Mouse (Mus musculus) intestine, postnatal 0 days (tissue): ENCODE data around the gene Slc29a4. TPM values are rescaled to one million over a fixed set of nuclear protein-coding genes. Genes with fewer than 3 reads are reported as not detected.

ENCODE experiments used
- ATAC-seq: fragments of 200-750 bp; cut with Nextera tagmentation; 2 replicates; pipeline ENCODE4 v1.8.0; 2017; ENCODE audit warnings: mild to moderate bottlenecking, moderate TSS enrichment, moderate library complexity
- H3K27ac ChIP-seq: fragments of 300-500 bp; sonication (generic); 2 replicates; pipeline ENCODE4 v1.5.1; 2014; ENCODE audit warnings: mild to moderate bottlenecking, low read depth, low read length, moderate library complexity
- H3K27me3 ChIP-seq: fragments of 300-500 bp; sonication (generic); replicated peaks from 2 replicates; pipeline ENCODE4 v1.6.1; 2014; ENCODE audit warnings: low read length, mixed read lengths; ENCODE audit not compliant: control insufficient read depth, insufficient read depth
- H3K36me3 ChIP-seq: fragments of 300-500 bp; sonication (generic); 2 replicates; pipeline ENCODE4 v1.6.1; 2014; ENCODE audit warnings: mild to moderate bottlenecking, moderate library complexity; ENCODE audit not compliant: control insufficient read depth, insufficient read depth
- H3K4me1 ChIP-seq: fragments of 300-500 bp; sonication (generic); replicated peaks from 2 replicates; pipeline ENCODE4 v1.6.1; 2014; ENCODE audit warnings: antibody characterized with exemption, low read length, mixed read lengths; ENCODE audit not compliant: control insufficient read depth, insufficient read depth
- H3K4me2 ChIP-seq: fragments of 300-500 bp; sonication (generic); replicated peaks from 2 replicates; pipeline ENCODE4 v1.6.1; 2014; ENCODE audit warnings: low read depth, mild to moderate bottlenecking, moderate library complexity
- H3K4me3 ChIP-seq: fragments of 300-500 bp; sonication (generic); 2 replicates; pipeline ENCODE4 v1.5.1; 2014; ENCODE audit warnings: low read depth, low read length
- H3K9ac ChIP-seq: fragments of 300-500 bp; sonication (generic); 2 replicates; pipeline ENCODE4 v1.6.1; 2014; ENCODE audit warnings: mild to moderate bottlenecking, low read depth, low read length
- H3K9me3 ChIP-seq: fragments of 300-500 bp; sonication (generic); 2 replicates; pipeline ENCODE4 v1.6.1; 2016; ENCODE audit warnings: mixed run types; ENCODE audit not compliant: control insufficient read depth
- CTCF ChIP-seq: sonication (generic); IDR thresholded peaks from 2 replicates; pipeline ENCODE4 v1.5.1; 2016; ENCODE audit warnings: low read depth, mild to moderate bottlenecking, control low read depth, antibody characterized with exemption, moderate library complexity
- WGBS: fragments of 180-500 bp; shearing (Covaris S2); extraction: QIAGEN DNeasy Blood & Tissue Kit; methylation state at CpG from one replicate; pipeline ENCODE4 v1.1.7; 2014; 5-methylcytosine and 5-hydroxymethylcytosine counted together
- polyA plus RNA-seq: library from polyadenylated mRNA; unstranded; fragments of >200 nt; fragmentation: Nextera tagmentation; extraction: Ambion mirVana; gene quantifications from 2 replicates; pipeline ENCODE4 v1.2.1, GENCODE M21; 2015

The Slc29a4 gene
- polyA plus RNA-seq, 1 experiment from 2014 or later, result 3.5 TPM

DNA sequence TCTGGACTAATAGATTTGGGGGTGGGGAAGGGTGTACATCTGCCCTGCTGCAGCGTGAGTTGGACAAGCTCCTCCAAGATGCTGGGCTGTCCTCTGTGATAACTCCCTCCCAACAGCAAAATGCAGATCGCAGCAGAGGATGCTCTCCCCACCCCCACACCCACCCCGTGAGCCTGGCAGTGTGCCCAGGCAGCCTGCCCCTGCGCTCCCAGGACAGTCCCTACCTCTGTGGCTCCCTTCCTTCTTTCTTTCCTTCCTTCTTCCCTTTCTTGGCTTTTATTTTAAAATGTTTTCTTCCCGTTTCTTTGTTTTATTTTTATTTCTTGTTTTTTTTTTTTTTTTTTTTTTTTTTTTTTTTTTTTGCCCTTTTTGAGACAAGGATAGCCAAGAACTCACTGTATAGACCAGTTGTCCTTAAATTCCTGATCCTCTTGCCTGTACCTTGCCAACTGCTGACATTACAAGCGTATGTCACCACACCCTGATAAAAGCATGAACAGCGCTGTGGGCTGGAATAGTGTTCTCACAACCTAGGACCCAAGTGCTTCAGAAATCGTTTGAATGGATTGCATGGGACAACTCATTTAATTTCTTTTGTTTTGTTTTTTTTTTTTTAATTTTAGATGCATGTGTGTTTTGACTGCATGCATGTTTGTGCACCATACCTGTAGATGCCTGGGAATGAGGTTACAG is 1.6 kb downstream of the Slc29a4 start:
- Histone ChIP-seq H3K36me3 (no peaks in the 10 kb centered on the region), H3K4me3 (no peak overlapping the region), H3K9ac (no peak overlapping the region), H3K4me1 (no peaks in the 10 kb centered on the region), H3K9me3 (no peaks in the 10 kb centered on the region), H3K4me2 (no peak overlapping the region), H3K27me3 (no peaks in the 10 kb centered on the region), H3K27ac (no peak overlapping the region)
- WGBS, result 57% methylated on average over 8 of the region's 8 CpGs
- no peak for ATAC-seq
- TF ChIP-seq CTCF, result no peak

DNA sequence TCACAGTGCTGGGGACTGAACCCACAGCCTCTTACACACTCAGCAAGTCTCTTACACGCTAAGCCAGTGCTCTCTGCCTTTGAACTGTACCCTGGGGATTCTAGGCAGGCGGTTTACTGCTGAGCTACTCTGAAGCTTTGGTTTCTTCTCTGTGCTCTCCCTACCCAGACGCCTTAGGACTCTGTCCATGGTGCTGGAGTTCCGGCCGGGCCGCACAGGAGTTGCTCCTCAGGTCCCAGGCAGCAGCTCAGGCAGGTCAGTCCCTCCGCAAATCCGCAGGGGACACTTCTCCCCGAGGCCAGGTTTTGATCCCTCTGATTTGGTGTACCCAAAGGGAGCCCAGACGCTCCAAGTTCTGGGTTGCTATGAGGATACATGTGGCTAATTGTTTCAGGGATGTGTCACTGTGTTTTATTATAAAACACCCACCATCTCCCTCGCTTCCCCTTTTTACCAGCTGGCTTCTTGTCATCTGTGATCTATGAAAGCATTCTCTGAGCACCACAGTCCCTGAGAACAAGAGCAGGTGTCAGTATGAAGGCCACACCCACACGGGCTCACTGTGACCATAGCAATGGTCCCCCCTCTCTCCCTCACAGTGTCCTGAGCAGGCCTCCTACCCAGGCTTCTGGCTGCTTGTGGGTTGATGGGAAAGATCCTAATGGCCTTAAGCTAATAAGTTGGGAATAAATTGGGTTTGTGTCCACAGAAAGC is 2.5 kb downstream of the Slc29a4 start:
- ATAC-seq, result no peak
- no peak overlapping the region for H3K9ac ChIP-seq
- no peaks in the 10 kb centered on the region for H3K4me1 ChIP-seq
- no peaks in the 10 kb centered on the region for H3K9me3 ChIP-seq
- no peak overlapping the region for H3K27ac ChIP-seq
- TF ChIP-seq CTCF, result no peak
- H3K27me3 ChIP-seq, result no peaks in the 10 kb centered on the region
- no peaks in the 10 kb centered on the region for H3K36me3 ChIP-seq
- H3K4me3 ChIP-seq, result no peak overlapping the region
- no peak overlapping the region for H3K4me2 ChIP-seq
- 11% methylated on average over 12 of the region's 12 CpGs for WGBS

DNA sequence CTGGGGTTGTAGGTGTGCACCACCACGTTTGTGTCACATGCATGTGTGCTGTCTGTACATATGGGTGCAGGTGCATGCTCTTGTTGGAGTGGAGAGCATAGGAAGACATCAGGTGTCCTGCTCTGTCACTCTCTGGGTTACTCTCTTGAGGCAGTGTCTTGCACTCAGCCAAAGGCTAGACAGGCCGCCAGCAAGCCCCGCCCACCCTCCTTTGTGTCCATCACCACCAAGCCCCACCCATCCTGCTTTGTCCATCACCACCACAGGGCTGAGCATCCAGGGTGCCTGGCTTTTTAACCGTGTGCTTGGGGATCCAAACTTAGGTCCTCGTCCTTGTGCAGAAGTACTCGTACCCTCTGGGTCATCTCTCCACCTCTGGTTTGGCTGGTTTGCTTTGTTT is 3.9 kb downstream of the Slc29a4 start:
- no peaks in the 10 kb centered on the region for H3K9me3 ChIP-seq
- no peak for TF ChIP-seq CTCF
- no peak overlapping the region for H3K4me3 ChIP-seq
- no peaks in the 10 kb centered on the region for H3K4me1 ChIP-seq
- peaks cover 7% of the 10 kb centered on the region; the same call in 1 of the 2 replicates for H3K27me3 ChIP-seq
- no peak for ATAC-seq
- 43% methylated on average over 6 of the region's 6 CpGs for WGBS
- no peak overlapping the region for H3K27ac ChIP-seq
- H3K36me3 ChIP-seq, result no peaks in the 10 kb centered on the region
- H3K4me2 ChIP-seq, result no peak overlapping the region
- H3K9ac ChIP-seq, result no peak overlapping the region

DNA sequence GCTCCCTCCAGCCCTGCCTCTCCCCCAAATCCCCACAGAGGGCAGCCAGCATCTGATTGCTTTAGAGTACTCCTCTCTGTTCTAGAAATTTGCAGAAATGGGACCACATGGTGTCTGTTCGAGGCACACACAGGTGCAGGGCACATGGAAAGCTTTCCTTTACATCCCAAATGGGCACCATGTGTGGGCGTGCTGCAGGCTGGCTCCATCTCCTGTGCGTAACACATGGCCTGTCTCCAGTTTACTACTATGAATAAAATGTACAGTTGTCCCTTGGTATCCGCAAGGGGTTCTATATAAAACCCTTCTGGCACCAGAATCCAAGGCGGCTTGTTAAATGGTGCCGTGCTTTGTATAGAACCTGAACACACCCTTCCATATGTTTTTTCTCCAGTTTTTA is 4.6 kb downstream of the Slc29a4 start:
- Histone ChIP-seq H3K9me3 (no peaks in the 10 kb centered on the region), H3K4me2 (no peak overlapping the region), H3K27me3 (peaks cover 11% of the 10 kb centered on the region; the same call in 1 of the 2 replicates), H3K36me3 (no peaks in the 10 kb centered on the region), H3K4me1 (no peaks in the 10 kb centered on the region), H3K9ac (no peak overlapping the region), H3K27ac (no peak overlapping the region), H3K4me3 (no peak overlapping the region)
- 89% methylated on average over 6 of the region's 6 CpGs for WGBS
- TF ChIP-seq CTCF, result no peak
- ATAC-seq, result no peak

DNA sequence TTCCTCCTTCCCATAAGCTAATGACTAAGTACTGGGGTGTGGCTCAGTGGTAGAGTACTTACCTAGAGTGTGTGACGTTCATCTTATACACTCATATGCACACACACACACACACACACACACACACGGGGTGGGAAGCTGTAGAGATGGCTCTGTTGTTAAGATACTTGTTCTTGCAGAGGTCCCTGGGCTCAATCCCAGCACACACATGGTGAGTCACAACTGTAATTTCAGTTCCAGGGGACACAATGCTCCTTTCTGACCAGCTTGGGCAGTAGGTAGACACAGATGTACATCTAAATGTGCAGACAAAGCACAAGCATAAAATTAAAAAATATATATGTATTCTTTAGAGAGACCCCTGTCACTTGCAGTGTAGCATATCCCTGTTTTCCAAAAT is 5.4 kb downstream of the Slc29a4 start:
- no peak overlapping the region for H3K9ac ChIP-seq
- no peak overlapping the region for H3K27ac ChIP-seq
- WGBS, result 44% methylated on average over 2 of the region's 2 CpGs
- ATAC-seq, result no peak
- H3K4me2 ChIP-seq, result no peak overlapping the region
- TF ChIP-seq CTCF, result no peak
- no peaks in the 10 kb centered on the region for H3K9me3 ChIP-seq
- no peak overlapping the region for H3K4me3 ChIP-seq
- H3K27me3 ChIP-seq, result peaks cover 14% of the 10 kb centered on the region; the same call in 1 of the 2 replicates
- H3K4me1 ChIP-seq, result 0 out of 2 replicates have a peak, but pooled peaks cover 3% of the 10 kb centered on the region
- no peaks in the 10 kb centered on the region for H3K36me3 ChIP-seq

DNA sequence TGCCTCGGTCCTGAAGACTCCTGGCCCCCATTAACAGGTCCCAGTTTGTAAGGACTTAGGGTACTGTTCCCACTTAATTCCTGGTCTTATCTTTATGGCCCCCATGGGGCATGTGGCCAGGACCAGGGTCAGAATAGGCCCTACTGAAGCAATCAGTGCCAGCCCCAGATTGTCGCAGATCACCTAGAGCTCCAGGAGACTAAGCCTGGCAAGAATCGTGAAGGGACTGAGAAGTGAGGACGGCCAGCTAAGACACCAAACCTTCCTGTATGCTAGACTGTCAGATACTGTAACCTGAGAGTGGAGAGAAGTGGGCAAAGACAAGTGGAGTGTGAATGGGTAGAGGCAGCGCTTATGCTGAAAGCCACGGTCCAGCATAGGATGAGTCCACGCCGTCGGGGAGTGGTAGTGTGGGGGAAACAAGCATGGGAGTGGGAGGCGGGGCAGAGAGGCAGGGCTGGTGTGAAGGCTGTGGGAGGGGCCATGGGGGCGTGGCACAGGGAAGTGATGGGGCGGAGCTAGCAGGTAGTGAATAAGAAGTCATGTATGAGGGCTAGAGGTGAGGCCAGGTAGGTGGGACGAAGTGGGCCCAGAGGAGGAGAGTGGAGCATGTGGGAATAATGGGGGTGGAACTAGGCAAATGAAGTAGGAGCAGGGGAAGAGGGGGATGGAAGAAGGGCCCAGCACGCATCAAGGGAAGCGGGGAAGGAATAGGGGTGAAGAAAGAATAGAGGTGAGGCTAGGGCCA is 8.7 kb downstream of the Slc29a4 start:
- Histone ChIP-seq H3K27ac (no peak overlapping the region), H3K27me3 (peaks cover 17% of the 10 kb centered on the region; the same call in 1 of the 2 replicates), H3K4me2 (peak overlapping the region; percentile 97), H3K4me3 (peak overlapping the region; percentile 56; the same call in 1 of the 2 replicates), H3K9me3 (no peaks in the 10 kb centered on the region), H3K36me3 (no peaks in the 10 kb centered on the region), H3K9ac (no peak overlapping the region), H3K4me1 (0 out of 2 replicates have a peak, but pooled peaks cover 3% of the 10 kb centered on the region)
- ATAC-seq, result peak; percentile 29
- WGBS, result 5% methylated on average over 15 of the region's 15 CpGs
- no peak for TF ChIP-seq CTCF
